Mouse (Mus musculus): ENCODE results near the gene Slc15a4. TPM values are rescaled to one million over a fixed set of nuclear protein-coding genes. Genes with fewer than 3 reads are reported as not detected.

Gene Slc15a4
- polyA plus RNA-seq, 1 experiment from 2014 or later = 20.1 TPM

- DNase-seq (ENCODE audit: low spot score) = no peak
Observed at GRCm38 (mm10) chr5:127621108-127621507, 11.6 kb downstream of the Slc15a4 start.

GRCm38 (mm10) chr5:127620371-127620770, 12.3 kb downstream of the Slc15a4 start:
- no peak for DNase-seq (ENCODE audit: low spot score)

- no peak for DNase-seq (ENCODE audit: low spot score)
Observed at GRCm38 (mm10) chr5:127618834-127619233, 13.9 kb downstream of the Slc15a4 start.

- DNase-seq (ENCODE audit: low spot score) = peak; percentile 96
Observed at GRCm38 (mm10) chr5:127616884-127617635, 15.6 kb downstream of the Slc15a4 start.

GRCm38 (mm10) chr5:127616151-127616550, 16.5 kb downstream of the Slc15a4 start:
- DNase-seq (ENCODE audit: low spot score) = peak; percentile 7

GRCm38 (mm10) chr5:127615459-127615858, 17.2 kb downstream of the Slc15a4 start:
- DNase-seq (ENCODE audit: low spot score) = no peak

- no peak for DNase-seq (ENCODE audit: low spot score)
Observed at GRCm38 (mm10) chr5:127612397-127612796, 20.3 kb downstream of the Slc15a4 start.

- DNase-seq (ENCODE audit: low spot score) = no peak
Observed at GRCm38 (mm10) chr5:127611881-127612280, 20.8 kb downstream of the Slc15a4 start.

- DNase-seq (ENCODE audit: low spot score) = no peak
Observed at GRCm38 (mm10) chr5:127610787-127611509, 21.7 kb downstream of the Slc15a4 start.

- no peak for DNase-seq (ENCODE audit: low spot score)
Observed at GRCm38 (mm10) chr5:127609191-127609714, 23.4 kb downstream of the Slc15a4 start.

GRCm38 (mm10) chr5:127607507-127607906, 25.2 kb downstream of the Slc15a4 start:
- DNase-seq (ENCODE audit: low spot score) = no peak

- DNase-seq (ENCODE audit: low spot score) = no peak
Observed at GRCm38 (mm10) chr5:127602996-127603395, 29.7 kb downstream of the Slc15a4 start.

GRCm38 (mm10) chr5:127596862-127597261, 35.8 kb downstream of the Slc15a4 start:
- no peak for DNase-seq (ENCODE audit: low spot score)

- no peak for DNase-seq (ENCODE audit: low spot score)
Observed at GRCm38 (mm10) chr5:127595676-127596075, 37.0 kb downstream of the Slc15a4 start.

GRCm38 (mm10) chr5:127592854-127593253, 39.8 kb downstream of the Slc15a4 start:
- DNase-seq (ENCODE audit: low spot score) = no peak

GRCm38 (mm10) chr5:127592406-127592805, 40.3 kb downstream of the Slc15a4 start:
- no peak for DNase-seq (ENCODE audit: low spot score)

GRCm38 (mm10) chr5:127587854-127588253, 44.8 kb downstream of the Slc15a4 start:
- DNase-seq (ENCODE audit: low spot score) = no peak

GRCm38 (mm10) chr5:127583658-127584057, 49.0 kb downstream of the Slc15a4 start:
- DNase-seq (ENCODE audit: low spot score) = no peak

- DNase-seq (ENCODE audit: low spot score) = no peak
Observed at GRCm38 (mm10) chr5:127577419-127577818, 55.3 kb downstream of the Slc15a4 start.

- no peak for DNase-seq (ENCODE audit: low spot score)
Observed at GRCm38 (mm10) chr5:127567165-127567741, 65.4 kb downstream of the Slc15a4 start.

- DNase-seq (ENCODE audit: low spot score) = no peak
Observed at GRCm38 (mm10) chr5:127561086-127561485, 71.6 kb downstream of the Slc15a4 start.

- DNase-seq (ENCODE audit: low spot score) = no peak
Observed at GRCm38 (mm10) chr5:127548136-127548535, 84.6 kb downstream of the Slc15a4 start.
